Mouse (Mus musculus): ENCODE measurements at regions not wholly inside any gene's neighbourhood (a gene's known extent, or its start where the extent isn't known, plus 50 kb on each side); places are given as distances from the start of the nearest gene placed in this dataset.

- no peak for DNase-seq (ENCODE audit: low read depth, low spot score)
Measured at GRCm38 (mm10) chr12:12706326-12706920, 235.3 kb downstream of the Mycn start.

GRCm38 (mm10) chr12:12701735-12702134 lies 240.0 kb downstream of the Mycn start:
- no peak for DNase-seq (ENCODE audit: low read depth, low spot score)

- DNase-seq (ENCODE audit: low read depth, low spot score) = no peak
Measured at GRCm38 (mm10) chr12:12701060-12701667, 240.6 kb downstream of the Mycn start.

DNA sequence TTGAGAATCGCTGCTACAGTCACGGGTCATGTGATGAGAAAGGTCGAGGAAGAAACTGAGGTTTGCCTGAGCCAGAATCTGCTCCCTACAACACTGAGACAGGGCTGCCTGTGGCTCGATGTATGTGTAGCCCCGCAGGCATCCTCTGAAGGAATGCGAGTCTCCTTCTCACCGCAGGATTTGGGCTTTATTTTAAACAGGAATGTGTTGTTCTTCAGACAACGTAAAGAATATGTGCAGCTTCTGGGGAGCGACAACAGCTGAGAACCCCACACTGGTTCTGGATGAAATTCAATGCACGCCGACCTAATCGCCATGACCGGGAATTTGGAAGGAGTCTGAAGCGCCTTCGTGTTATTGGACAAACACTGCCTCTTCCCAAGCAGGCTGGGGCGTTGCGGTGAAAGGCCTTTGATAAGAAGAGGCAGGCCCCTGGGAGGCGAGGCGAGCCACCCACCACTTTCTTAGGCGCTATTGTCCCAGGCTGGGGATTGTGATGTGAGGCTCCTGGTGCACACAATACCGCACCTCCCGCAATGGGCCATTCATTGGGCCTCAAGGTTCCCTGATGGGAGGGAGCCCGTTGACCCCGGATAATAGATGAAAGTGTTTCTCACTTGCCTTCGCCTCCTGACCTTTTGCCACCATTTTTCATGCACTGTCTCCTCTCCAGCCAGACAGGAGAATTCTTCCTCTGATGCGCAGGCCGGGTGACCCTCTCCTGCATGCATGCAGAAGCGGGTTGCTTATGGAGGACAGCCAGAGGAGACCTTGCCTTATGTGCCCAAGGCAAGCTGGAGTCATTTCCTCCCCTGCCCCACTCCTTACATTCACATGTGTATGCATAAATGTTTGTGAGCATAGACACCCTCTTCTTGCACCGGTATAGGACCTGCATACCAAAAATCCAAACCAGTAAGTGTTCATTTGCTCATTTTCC lies 247.6 kb downstream of the Mycn start:
- DNase-seq (ENCODE audit: low read depth, low spot score) = no peak

DNA sequence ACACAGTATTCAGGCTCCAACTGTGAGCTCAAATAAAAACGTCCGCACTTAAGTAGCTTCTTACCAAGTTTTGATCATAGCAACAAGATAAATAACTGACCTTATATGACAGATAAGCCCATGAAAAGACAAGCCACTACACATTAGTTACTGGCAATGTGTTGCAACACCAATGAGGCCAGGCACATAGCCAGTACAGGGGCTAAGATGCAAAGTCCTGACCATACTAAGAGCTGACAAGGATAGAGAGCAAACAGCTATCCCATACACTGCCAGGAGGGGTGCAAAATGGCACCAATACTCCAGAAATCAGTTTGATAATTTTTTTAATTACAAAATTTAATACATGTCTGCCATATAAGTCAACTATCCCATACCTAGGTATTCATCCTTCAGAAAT lies 254.3 kb downstream of the Mycn start:
- DNase-seq (ENCODE audit: low read depth, low spot score) = no peak

- no peak for DNase-seq (ENCODE audit: low read depth, low spot score)
Measured at GRCm38 (mm10) chr12:12685217-12685522, 256.5 kb downstream of the Mycn start.

DNA sequence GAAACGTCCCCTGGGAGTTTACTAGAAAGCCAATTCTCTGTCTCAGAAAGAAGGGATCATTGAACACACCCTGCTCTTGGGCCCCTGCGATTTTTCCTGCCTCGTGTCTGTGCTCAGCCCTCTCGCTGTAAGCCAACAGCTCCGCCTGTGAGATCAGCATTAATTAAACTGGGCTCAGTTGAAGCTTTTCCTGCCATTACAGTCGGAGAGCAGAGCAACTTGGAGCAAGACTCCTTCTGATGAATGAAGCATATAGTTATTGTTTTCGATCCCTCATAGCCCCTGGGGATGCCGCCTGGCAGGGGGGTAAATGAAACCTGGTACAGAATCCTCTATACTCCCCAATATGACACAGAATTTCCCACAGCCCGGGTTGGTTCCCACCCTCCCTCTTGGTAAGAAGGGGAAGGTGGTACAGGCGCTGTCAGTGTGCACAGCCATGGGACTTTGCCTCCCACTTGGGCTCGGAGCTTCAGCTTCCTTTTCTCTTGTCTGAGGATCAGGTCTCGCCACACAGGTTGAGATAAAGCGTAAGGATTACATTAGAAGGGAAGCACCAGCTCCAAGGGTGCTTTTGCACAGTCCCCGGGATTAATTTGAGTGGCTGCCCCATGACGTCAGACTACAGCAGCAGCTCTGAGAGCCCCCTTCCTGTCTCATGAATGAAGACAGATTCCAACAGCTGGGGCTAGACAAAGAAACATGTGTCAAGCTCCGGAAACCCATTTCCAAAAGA lies 257.1 kb downstream of the Mycn start:
- no peak for DNase-seq (ENCODE audit: low read depth, low spot score)

- DNase-seq (ENCODE audit: low read depth, low spot score) = no peak
Measured at GRCm38 (mm10) chr12:12683733-12684470, 257.8 kb downstream of the Mycn start.

DNA sequence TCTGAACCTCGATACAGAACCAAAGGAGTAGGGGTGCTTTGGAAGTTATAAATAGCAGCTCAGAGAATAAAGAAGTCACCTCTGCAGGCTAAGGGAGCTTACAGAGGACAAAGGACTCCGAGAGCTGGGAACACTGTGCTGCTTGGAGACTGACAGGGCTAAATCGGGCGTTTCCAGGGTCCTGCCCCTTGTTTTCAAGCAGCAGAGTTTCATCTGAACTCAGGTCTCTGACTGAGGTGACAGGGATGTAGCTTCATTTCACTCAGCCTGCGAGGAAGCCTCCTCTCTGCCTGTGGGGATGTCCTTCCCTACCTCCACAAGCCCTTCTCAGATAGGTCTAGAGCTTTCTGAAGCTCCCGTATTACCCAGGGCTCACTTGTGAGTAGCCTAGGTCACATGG lies 260.6 kb downstream of the Mycn start:
- DNase-seq (ENCODE audit: low read depth, low spot score) = no peak

DNA sequence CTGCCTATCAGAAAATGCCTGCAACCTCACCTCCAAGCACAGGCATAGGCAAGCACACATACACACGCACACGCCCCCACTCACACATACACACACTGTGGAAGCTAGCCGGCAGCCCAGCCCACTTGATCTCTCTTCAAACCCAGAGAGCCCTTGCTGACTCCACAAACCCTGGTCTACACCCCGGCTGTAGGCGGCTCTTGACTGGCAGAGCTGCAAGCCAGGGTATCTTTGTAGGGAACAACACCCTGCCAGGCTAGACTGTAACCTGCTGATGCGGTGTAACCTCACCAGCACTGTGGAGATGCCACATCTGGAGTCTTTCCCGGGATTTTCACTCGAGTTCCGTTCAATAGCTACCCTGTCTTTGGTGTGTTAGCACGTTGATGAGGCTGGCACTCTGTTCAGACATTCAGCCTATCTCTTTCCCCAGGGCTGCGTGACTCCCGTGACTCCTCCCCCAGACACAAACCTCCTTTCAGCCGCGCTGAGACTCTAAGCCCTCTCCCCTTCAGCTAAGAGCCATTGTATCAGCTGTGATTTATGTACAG lies 261.3 kb downstream of the Mycn start:
- no peak for DNase-seq (ENCODE audit: low read depth, low spot score)

GRCm38 (mm10) chr12:12676676-12677075 lies 265.0 kb downstream of the Mycn start:
- no peak for DNase-seq (ENCODE audit: low read depth, low spot score)

GRCm38 (mm10) chr12:12669931-12670330 lies 271.8 kb downstream of the Mycn start:
- no peak for DNase-seq (ENCODE audit: low read depth, low spot score)

DNA sequence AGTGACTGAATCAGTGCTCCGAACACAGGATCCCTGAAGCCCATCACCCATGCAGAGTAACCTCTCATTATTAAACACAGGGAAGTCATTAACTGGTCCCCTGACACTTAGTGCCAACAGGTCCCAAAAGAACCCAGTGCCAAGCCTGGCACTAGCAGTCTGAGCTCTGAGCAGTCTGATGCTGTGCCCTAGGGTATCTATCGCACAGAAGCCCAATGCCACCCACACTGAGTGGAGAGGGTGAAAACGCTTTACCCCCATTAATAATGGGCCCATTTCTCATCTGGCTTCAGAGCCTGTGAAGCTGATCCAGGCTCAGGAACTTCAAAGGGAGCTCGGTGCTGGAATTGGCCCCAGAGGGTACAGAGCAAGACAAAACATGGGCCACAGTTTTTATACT lies 272.8 kb downstream of the Mycn start:
- no peak for DNase-seq (ENCODE audit: low read depth, low spot score)

- DNase-seq (ENCODE audit: low read depth, low spot score) = no peak
Measured at GRCm38 (mm10) chr12:12655611-12656010, 286.1 kb downstream of the Mycn start.

DNA sequence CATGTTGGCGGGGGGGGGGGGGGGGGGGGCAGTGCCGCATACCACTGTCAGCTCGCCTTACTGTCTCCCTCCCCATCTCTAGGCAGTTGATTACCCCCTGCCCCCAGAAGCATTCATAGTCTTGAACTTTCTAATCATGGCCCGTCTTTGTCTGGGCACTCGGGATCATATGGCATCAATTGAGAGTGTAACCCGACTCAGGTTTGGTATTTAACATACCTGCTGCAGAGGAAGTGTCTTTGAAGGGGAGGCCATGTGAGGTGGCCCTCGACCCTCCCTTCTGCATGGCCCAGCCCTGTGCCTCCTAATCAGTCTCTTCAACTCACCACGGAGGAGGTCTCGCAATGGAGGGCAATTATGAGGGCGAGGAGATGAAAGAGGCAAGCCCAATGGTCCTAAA lies 286.5 kb downstream of the Mycn start:
- no peak for DNase-seq (ENCODE audit: low read depth, low spot score)

DNA sequence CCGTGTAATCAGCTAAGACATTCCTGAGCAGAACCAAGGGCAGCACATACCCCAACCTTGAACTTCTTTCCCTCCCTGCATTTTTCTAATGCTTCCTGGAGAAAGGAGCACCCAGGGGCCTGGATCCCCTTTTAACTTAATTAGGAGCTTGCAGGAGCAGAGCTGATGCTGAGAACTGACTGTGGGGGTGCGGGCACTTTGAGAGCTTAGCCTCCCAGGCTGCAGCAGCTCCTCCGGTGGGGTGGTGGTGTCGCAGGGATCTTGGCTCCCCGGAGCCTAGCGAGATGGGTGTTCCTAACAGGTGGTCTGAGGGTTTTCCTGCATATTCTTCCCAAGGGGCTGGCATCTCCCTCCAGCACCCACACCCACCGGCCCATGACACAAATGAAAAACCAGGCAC lies 289.4 kb downstream of the Mycn start:
- DNase-seq (ENCODE audit: low read depth, low spot score) = no peak

DNA sequence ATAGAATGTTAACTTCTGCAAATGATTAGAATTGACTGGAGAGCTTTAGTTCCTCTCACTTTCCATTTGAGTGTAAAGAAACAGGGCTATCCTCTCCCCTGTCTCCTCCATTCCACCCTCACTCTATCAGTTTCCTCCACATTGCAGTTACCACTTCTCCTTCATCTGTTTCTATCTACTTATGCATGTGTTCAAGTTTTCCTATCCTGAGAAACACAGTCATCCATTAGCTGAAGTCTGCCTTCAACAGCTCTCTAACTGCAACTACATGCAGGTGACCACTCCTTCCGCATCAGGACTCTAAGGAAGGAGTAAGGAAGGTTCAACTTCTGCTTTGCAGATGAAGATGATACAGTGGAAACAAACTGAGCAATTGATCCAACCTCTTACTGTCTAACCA lies 291.4 kb downstream of the Mycn start:
- DNase-seq (ENCODE audit: low read depth, low spot score) = no peak

DNA sequence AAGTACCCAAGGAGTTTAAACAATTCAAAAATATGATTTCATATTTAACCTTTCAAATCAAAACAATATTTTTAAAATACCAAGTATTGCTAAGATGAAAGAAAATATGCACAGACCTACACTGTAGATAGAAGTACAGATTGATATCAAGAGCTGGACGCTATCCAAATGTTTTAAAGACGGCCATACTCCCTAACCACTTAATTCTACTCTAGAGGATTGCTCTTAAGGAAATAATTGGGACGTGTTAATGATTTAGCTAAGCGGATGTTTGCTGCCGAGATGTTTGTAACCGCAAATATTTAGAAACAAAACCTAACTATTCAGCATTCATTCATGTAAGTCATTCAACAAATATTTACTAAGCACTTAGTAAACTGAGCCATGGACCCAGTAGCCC lies 294.2 kb downstream of the Mycn start:
- DNase-seq (ENCODE audit: low read depth, low spot score) = no peak

DNA sequence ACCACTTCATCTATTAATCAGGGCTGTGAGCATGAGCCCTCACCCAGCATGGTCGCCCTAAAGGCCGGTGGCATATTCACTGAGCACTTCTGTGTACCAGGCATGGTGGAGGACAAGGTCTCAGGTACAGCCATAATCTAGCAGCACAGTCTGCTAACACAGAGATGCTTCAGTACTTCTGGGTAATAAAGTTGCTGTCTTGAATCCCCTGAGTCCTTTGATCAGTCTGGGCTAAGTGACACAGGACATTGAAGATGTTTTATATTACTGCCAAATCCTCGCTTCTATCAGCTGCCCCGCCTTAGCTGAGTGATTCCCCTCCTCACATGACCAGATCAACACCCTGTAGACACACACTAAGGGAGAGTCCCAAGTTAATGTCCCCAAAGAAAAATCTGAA lies 296.5 kb downstream of the Mycn start:
- no peak for DNase-seq (ENCODE audit: low read depth, low spot score)

- no peak for DNase-seq (ENCODE audit: low read depth, low spot score)
Measured at GRCm38 (mm10) chr12:12643247-12643963, 298.3 kb downstream of the Mycn start.

DNA sequence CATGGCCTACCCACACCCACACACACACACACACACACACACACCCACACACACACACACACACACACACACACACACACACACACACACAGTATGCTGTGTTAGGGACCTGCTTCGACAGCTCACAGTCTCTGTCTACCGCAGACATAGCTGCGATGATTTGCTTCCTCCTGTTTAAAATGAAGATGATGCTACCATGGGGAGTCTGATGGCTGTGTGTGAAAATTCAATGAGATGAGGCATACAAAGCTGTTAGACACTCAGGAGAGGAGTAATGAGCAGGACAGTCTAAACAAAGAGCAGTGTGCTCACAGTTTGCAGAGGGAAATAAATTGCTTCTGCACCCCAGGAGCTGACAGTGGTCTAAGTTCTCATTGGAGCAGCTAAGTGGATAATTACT lies 306.4 kb downstream of the Mycn start:
- no peak for DNase-seq (ENCODE audit: low read depth, low spot score)
